Mouse (Mus musculus) intestine, postnatal 0 days (tissue): ENCODE measurements around the gene Aoc1. TPM values are rescaled to one million over a fixed set of nuclear protein-coding genes. Genes with fewer than 3 reads are reported as not detected.

Experiments
- ATAC-seq: fragments of 200-750 bp; cut with Nextera tagmentation; 2 replicates; pipeline ENCODE4 v1.8.0; 2017; ENCODE audit warnings: mild to moderate bottlenecking, moderate TSS enrichment, moderate library complexity
- H3K27ac ChIP-seq: fragments of 300-500 bp; sonication (generic); 2 replicates; pipeline ENCODE4 v1.5.1; 2014; ENCODE audit warnings: mild to moderate bottlenecking, low read depth, low read length, moderate library complexity
- H3K27me3 ChIP-seq: fragments of 300-500 bp; sonication (generic); replicated peaks from 2 replicates; pipeline ENCODE4 v1.6.1; 2014; ENCODE audit warnings: low read length, mixed read lengths; ENCODE audit not compliant: control insufficient read depth, insufficient read depth
- H3K36me3 ChIP-seq: fragments of 300-500 bp; sonication (generic); 2 replicates; pipeline ENCODE4 v1.6.1; 2014; ENCODE audit warnings: mild to moderate bottlenecking, moderate library complexity; ENCODE audit not compliant: control insufficient read depth, insufficient read depth
- H3K4me1 ChIP-seq: fragments of 300-500 bp; sonication (generic); replicated peaks from 2 replicates; pipeline ENCODE4 v1.6.1; 2014; ENCODE audit warnings: antibody characterized with exemption, low read length, mixed read lengths; ENCODE audit not compliant: control insufficient read depth, insufficient read depth
- H3K4me2 ChIP-seq: fragments of 300-500 bp; sonication (generic); replicated peaks from 2 replicates; pipeline ENCODE4 v1.6.1; 2014; ENCODE audit warnings: low read depth, mild to moderate bottlenecking, moderate library complexity
- H3K4me3 ChIP-seq: fragments of 300-500 bp; sonication (generic); 2 replicates; pipeline ENCODE4 v1.5.1; 2014; ENCODE audit warnings: low read depth, low read length
- H3K9ac ChIP-seq: fragments of 300-500 bp; sonication (generic); 2 replicates; pipeline ENCODE4 v1.6.1; 2014; ENCODE audit warnings: mild to moderate bottlenecking, low read depth, low read length
- H3K9me3 ChIP-seq: fragments of 300-500 bp; sonication (generic); 2 replicates; pipeline ENCODE4 v1.6.1; 2016; ENCODE audit warnings: mixed run types; ENCODE audit not compliant: control insufficient read depth
- CTCF ChIP-seq: sonication (generic); IDR thresholded peaks from 2 replicates; pipeline ENCODE4 v1.5.1; 2016; ENCODE audit warnings: low read depth, mild to moderate bottlenecking, control low read depth, antibody characterized with exemption, moderate library complexity
- WGBS: fragments of 180-500 bp; shearing (Covaris S2); extraction: QIAGEN DNeasy Blood & Tissue Kit; methylation state at CpG from one replicate; pipeline ENCODE4 v1.1.7; 2014; 5-methylcytosine and 5-hydroxymethylcytosine counted together
- polyA plus RNA-seq: library from polyadenylated mRNA; unstranded; fragments of >200 nt; fragmentation: Nextera tagmentation; extraction: Ambion mirVana; gene quantifications from 2 replicates; pipeline ENCODE4 v1.2.1, GENCODE M21; 2015

The Aoc1 gene
- polyA plus RNA-seq, 1 experiment from 2014 or later: 101 TPM

- Histone ChIP-seq H3K4me2 (no peak overlapping the region), H3K4me1 (peaks cover 3% of the 10 kb centered on the region; the same call in 1 of the 2 replicates), H3K27me3 (no peaks in the 10 kb centered on the region), H3K4me3 (no peak overlapping the region), H3K36me3 (peaks cover 13% of the 10 kb centered on the region; the same call in 1 of the 2 replicates), H3K9ac (no peak overlapping the region), H3K27ac (no peak overlapping the region), H3K9me3 (no peaks in the 10 kb centered on the region)
- 55% methylated on average over 1 of the region's 1 CpGs for WGBS
- peak; percentile 72 for ATAC-seq
- no peak for TF ChIP-seq CTCF
Measured at GRCm38 (mm10) chr6:48909229-48909628, 36.5 kb downstream of the Aoc1 start.

- Histone ChIP-seq H3K27me3 (no peaks in the 10 kb centered on the region), H3K4me2 (no peak overlapping the region), H3K4me1 (peaks cover 3% of the 10 kb centered on the region; the same call in 1 of the 2 replicates), H3K4me3 (no peak overlapping the region), H3K27ac (no peak overlapping the region), H3K9me3 (no peaks in the 10 kb centered on the region), H3K36me3 (no peaks in the 10 kb centered on the region), H3K9ac (no peak overlapping the region)
- TF ChIP-seq CTCF: peak; percentile 73
- no peak for ATAC-seq
- WGBS: 31% methylated on average over 3 of the region's 3 CpGs
Measured at GRCm38 (mm10) chr6:48912033-48912432, 39.3 kb downstream of the Aoc1 start.

- Histone ChIP-seq H3K36me3 (no peaks in the 10 kb centered on the region), H3K9ac (no peak overlapping the region), H3K27me3 (no peaks in the 10 kb centered on the region), H3K27ac (no peak overlapping the region), H3K9me3 (no peaks in the 10 kb centered on the region), H3K4me2 (no peak overlapping the region), H3K4me1 (peaks cover 2% of the 10 kb centered on the region; the same call in 1 of the 2 replicates), H3K4me3 (no peak overlapping the region)
- TF ChIP-seq CTCF: no peak
- no peak for ATAC-seq
- WGBS: 86% methylated on average over 2 of the region's 2 CpGs
Measured at GRCm38 (mm10) chr6:48913587-48913986, 40.9 kb downstream of the Aoc1 start.

- no peak within 1 kb of the TSS for H3K9ac ChIP-seq
- no peaks in the 10 kb centered on the region for H3K27me3 ChIP-seq
- no peaks in the 10 kb centered on the region for H3K4me1 ChIP-seq
- no peak for ATAC-seq
- 90% methylated on average over 5 of the region's 5 CpGs for WGBS
- H3K36me3 ChIP-seq: no peaks in the 10 kb centered on the region
- H3K9me3 ChIP-seq: no peaks in the 10 kb centered on the region
- TF ChIP-seq CTCF: no peak
- H3K27ac ChIP-seq: no peak within 1 kb of the TSS
- no peak within 1 kb of the TSS for H3K4me3 ChIP-seq
- no peak within 1 kb of the TSS for H3K4me2 ChIP-seq
Measured at GRCm38 (mm10) chr6:48929595-48929994, 56.9 kb downstream of the Aoc1 start, which contains the start of gene 1600015I10Rik. 1600015I10Rik (plus strand) TSS chr6:48929895.

- H3K4me2 ChIP-seq: no peak overlapping the region
- H3K27me3 ChIP-seq: no peaks in the 10 kb centered on the region
- H3K36me3 ChIP-seq: no peaks in the 10 kb centered on the region
- 73% methylated on average over 2 of the region's 2 CpGs for WGBS
- no peaks in the 10 kb centered on the region for H3K4me1 ChIP-seq
- ATAC-seq: no peak
- H3K9me3 ChIP-seq: no peaks in the 10 kb centered on the region
- H3K4me3 ChIP-seq: no peak overlapping the region
- no peak overlapping the region for H3K9ac ChIP-seq
- no peak for TF ChIP-seq CTCF
- H3K27ac ChIP-seq: no peak overlapping the region
Measured at GRCm38 (mm10) chr6:48949596-48949995, 76.9 kb downstream of the Aoc1 start.

GRCm38 (mm10) chr6:48950676-48951075, 78.0 kb downstream of the Aoc1 start:
- 88% methylated on average over 5 of the region's 5 CpGs for WGBS
- no peak for ATAC-seq

GRCm38 (mm10) chr6:48951630-48952029, 78.9 kb downstream of the Aoc1 start:
- H3K36me3 ChIP-seq: no peaks in the 10 kb centered on the region
- H3K9ac ChIP-seq: no peak overlapping the region
- no peak overlapping the region for H3K4me3 ChIP-seq
- ATAC-seq: no peak
- 86% methylated on average over 6 of the region's 6 CpGs for WGBS
- no peak overlapping the region for H3K27ac ChIP-seq
- no peak for TF ChIP-seq CTCF
- H3K27me3 ChIP-seq: no peaks in the 10 kb centered on the region
- no peaks in the 10 kb centered on the region for H3K9me3 ChIP-seq
- H3K4me2 ChIP-seq: no peak overlapping the region
- H3K4me1 ChIP-seq: no peaks in the 10 kb centered on the region

More at GRCm38 (mm10) chr6:48950676-48951075, 78.0 kb downstream of the Aoc1 start:
- Histone ChIP-seq H3K4me3 (no peak overlapping the region), H3K4me2 (no peak overlapping the region), H3K27ac (no peak overlapping the region), H3K36me3 (no peaks in the 10 kb centered on the region), H3K9ac (no peak overlapping the region), H3K9me3 (no peaks in the 10 kb centered on the region), H3K27me3 (no peaks in the 10 kb centered on the region), H3K4me1 (no peaks in the 10 kb centered on the region)
- TF ChIP-seq CTCF: no peak
